Mouse (Mus musculus) C2C12 (cell line): ENCODE measurements at regions not wholly inside any gene's neighbourhood (a gene's known extent, or its start where the extent isn't known, plus 50 kb on each side); places are given as distances from the start of the nearest gene placed in this dataset.

Experiments
- CTCF ChIP-seq: IDR thresholded peaks from one replicate; pipeline ENCODE4 v1.5.1; 2011; ENCODE audit not compliant: control insufficient read depth, insufficient read depth, insufficient read length
- USF1 ChIP-seq: IDR thresholded peaks from one replicate; pipeline ENCODE4 v1.6.1; 2011; ENCODE audit warnings: low read depth, mild to moderate bottlenecking, control low read depth, moderate library complexity

- no peak for TF ChIP-seq CTCF
- TF ChIP-seq USF1, result no peak
These were observed 140.9 kb downstream of the Sall1 start for GRCm38 (mm10) chr8:88903094-88903493.
